Mouse (Mus musculus) heart, embryonic 13.5 days (tissue): Measurements from ENCODE around the gene Maml2. TPM values are rescaled to one million over a fixed set of nuclear protein-coding genes. Genes with fewer than 3 reads are reported as not detected.

Experiments used
- ATAC-seq: fragments of 200-750 bp; cut with Nextera tagmentation; 2 replicates; pipeline ENCODE4 v1.8.0; 2017; ENCODE audit warnings: moderate TSS enrichment; ENCODE audit not compliant: insufficient number of reproducible peaks, low FRiP score, low TSS enrichment; ENCODE audit errors: extremely low read depth
- H3K27ac ChIP-seq: fragments of 300-500 bp; sonication (generic); replicated peaks from 2 replicates; pipeline ENCODE4 v1.5.1; 2015; ENCODE audit warnings: moderate library complexity, mild to moderate bottlenecking, inconsistent platforms
- H3K27me3 ChIP-seq: fragments of 300-500 bp; sonication (generic); replicated peaks from 2 replicates; pipeline ENCODE4 v1.6.1; 2015; ENCODE audit warnings: mild to moderate bottlenecking, inconsistent platforms
- H3K36me3 ChIP-seq: fragments of 300-500 bp; sonication (generic); 2 replicates; pipeline ENCODE4 v1.6.1; 2015; ENCODE audit warnings: mild to moderate bottlenecking, inconsistent platforms
- H3K4me1 ChIP-seq: fragments of 300-500 bp; sonication (generic); 2 replicates; pipeline ENCODE4 v1.6.1; 2015; ENCODE audit warnings: inconsistent platforms
- H3K4me2 ChIP-seq: fragments of 300-500 bp; sonication (generic); 2 replicates; pipeline ENCODE4 v1.6.1; 2015; ENCODE audit warnings: inconsistent platforms, mild to moderate bottlenecking, moderate library complexity
- H3K4me3 ChIP-seq: fragments of 300-500 bp; sonication (generic); 2 replicates; pipeline ENCODE4 v1.5.1; 2015; ENCODE audit warnings: moderate library complexity, mild to moderate bottlenecking, inconsistent platforms
- H3K9ac ChIP-seq: fragments of 300-500 bp; sonication (generic); 2 replicates; pipeline ENCODE4 v1.6.1; 2015; ENCODE audit warnings: inconsistent platforms, mild to moderate bottlenecking, moderate library complexity
- H3K9me3 ChIP-seq: fragments of 300-500 bp; sonication (generic); 2 replicates; pipeline ENCODE4 v1.6.1; 2016; ENCODE audit warnings: inconsistent platforms
- WGBS: fragments of 180-500 bp; shearing (Covaris S2); methylation state at CpG from one replicate; pipeline ENCODE4 v1.1.7; 2015; ENCODE audit warnings: mixed read lengths; 5-methylcytosine and 5-hydroxymethylcytosine counted together
- polyA plus RNA-seq: library from polyadenylated mRNA; unstranded; fragments of >200 nt; fragmentation: Nextera tagmentation; extraction: Ambion mirVana; gene quantifications from 2 replicates; pipeline ENCODE4 v1.2.1, GENCODE M21; 2015

Maml2 gene
- polyA plus RNA-seq, 1 experiment from 2014 or later = 9.5 TPM

- H3K9me3 ChIP-seq = no peaks in the 10 kb centered on the region
- H3K4me2 ChIP-seq = no peak overlapping the region
- no peak overlapping the region for H3K27ac ChIP-seq
- H3K4me3 ChIP-seq = no peak overlapping the region
- no peak for ATAC-seq
- peaks cover 37% of the 10 kb centered on the region for H3K4me1 ChIP-seq
- H3K9ac ChIP-seq = no peak overlapping the region
- no peaks in the 10 kb centered on the region for H3K36me3 ChIP-seq
- no peaks in the 10 kb centered on the region for H3K27me3 ChIP-seq
- WGBS = 83% methylated on average over 19 of the region's 19 CpGs
These were observed 389.4 kb downstream of the Maml2 start for GRCm38 (mm10) chr9:13686977-13687659.

- no peak for ATAC-seq
These were observed 391.2 kb downstream of the Maml2 start for GRCm38 (mm10) chr9:13688997-13689396.

GRCm38 (mm10) chr9:13690321-13690720, 392.6 kb downstream of the Maml2 start:
- no peak for ATAC-seq
- H3K9me3 ChIP-seq = no peaks in the 10 kb centered on the region
- H3K36me3 ChIP-seq = no peaks in the 10 kb centered on the region
- H3K4me1 ChIP-seq = peaks cover 55% of the 10 kb centered on the region
- H3K27ac ChIP-seq = peak overlapping the region; percentile 59
- H3K9ac ChIP-seq = peak overlapping the region; percentile 71
- WGBS = 21% methylated on average over 8 of the region's 8 CpGs
- H3K4me2 ChIP-seq = peak overlapping the region; percentile 62
- peak overlapping the region; percentile 18 for H3K4me3 ChIP-seq
- H3K27me3 ChIP-seq = no peaks in the 10 kb centered on the region

More at GRCm38 (mm10) chr9:13688997-13689396, 391.2 kb downstream of the Maml2 start:
- Histone ChIP-seq H3K4me2 (no peak overlapping the region), H3K27me3 (no peaks in the 10 kb centered on the region), H3K27ac (no peak overlapping the region), H3K36me3 (no peaks in the 10 kb centered on the region), H3K9ac (no peak overlapping the region), H3K4me3 (no peak overlapping the region), H3K4me1 (peaks cover 42% of the 10 kb centered on the region), H3K9me3 (no peaks in the 10 kb centered on the region)
- WGBS = 58% methylated on average over 9 of the region's 9 CpGs

GRCm38 (mm10) chr9:13693693-13694284, 396.0 kb downstream of the Maml2 start:
- 63% methylated on average over 3 of the region's 3 CpGs for WGBS
- no peak overlapping the region for H3K9ac ChIP-seq
- H3K4me2 ChIP-seq = peak overlapping the region; percentile 18
- peak overlapping the region; percentile 61 for H3K27ac ChIP-seq
- peaks cover 46% of the 10 kb centered on the region for H3K4me1 ChIP-seq
- ATAC-seq = no peak
- H3K9me3 ChIP-seq = no peaks in the 10 kb centered on the region
- H3K4me3 ChIP-seq = no peak overlapping the region
- H3K27me3 ChIP-seq = no peaks in the 10 kb centered on the region
- no peaks in the 10 kb centered on the region for H3K36me3 ChIP-seq

GRCm38 (mm10) chr9:13694293-13694692, 396.5 kb downstream of the Maml2 start:
- H3K27me3 ChIP-seq = no peaks in the 10 kb centered on the region
- H3K27ac ChIP-seq = peak overlapping the region; percentile 61
- WGBS = 29% methylated on average over 5 of the region's 5 CpGs
- ATAC-seq = no peak
- H3K4me1 ChIP-seq = peaks cover 43% of the 10 kb centered on the region
- no peaks in the 10 kb centered on the region for H3K36me3 ChIP-seq
- H3K4me2 ChIP-seq = peak overlapping the region; percentile 18
- H3K9ac ChIP-seq = no peak overlapping the region
- H3K4me3 ChIP-seq = no peak overlapping the region
- no peaks in the 10 kb centered on the region for H3K9me3 ChIP-seq

- Histone ChIP-seq H3K27me3 (no peaks in the 10 kb centered on the region), H3K9ac (no peak overlapping the region), H3K27ac (no peak overlapping the region), H3K9me3 (no peaks in the 10 kb centered on the region), H3K36me3 (peaks cover 2% of the 10 kb centered on the region; the same call in 1 of the 2 replicates), H3K4me1 (peaks cover 32% of the 10 kb centered on the region), H3K4me3 (no peak overlapping the region), H3K4me2 (no peak overlapping the region)
- WGBS = 76% methylated on average over 4 of the region's 4 CpGs
- no peak for ATAC-seq
These were observed 399.5 kb downstream of the Maml2 start for GRCm38 (mm10) chr9:13697041-13697811.

- no peak overlapping the region for H3K4me3 ChIP-seq
- peaks cover 5% of the 10 kb centered on the region for H3K36me3 ChIP-seq
- no peaks in the 10 kb centered on the region for H3K9me3 ChIP-seq
- no peak overlapping the region for H3K9ac ChIP-seq
- H3K4me1 ChIP-seq = peaks cover 38% of the 10 kb centered on the region
- no peaks in the 10 kb centered on the region for H3K27me3 ChIP-seq
- H3K27ac ChIP-seq = no peak overlapping the region
- H3K4me2 ChIP-seq = no peak overlapping the region
- 88% methylated on average over 4 of the region's 4 CpGs for WGBS
- ATAC-seq = no peak
These were observed 400.1 kb downstream of the Maml2 start for GRCm38 (mm10) chr9:13697869-13698268.

- Histone ChIP-seq H3K4me1 (peaks cover 45% of the 10 kb centered on the region), H3K9ac (no peak overlapping the region), H3K27ac (no peak overlapping the region), H3K36me3 (peaks cover 13% of the 10 kb centered on the region), H3K4me3 (no peak overlapping the region), H3K9me3 (no peaks in the 10 kb centered on the region), H3K4me2 (no peak overlapping the region), H3K27me3 (no peaks in the 10 kb centered on the region)
- 69% methylated on average over 14 of the region's 14 CpGs for WGBS
- ATAC-seq = no peak
These were observed 401.5 kb downstream of the Maml2 start for GRCm38 (mm10) chr9:13699061-13699780.

- Histone ChIP-seq H3K4me3 (no peak overlapping the region), H3K4me1 (peaks cover 45% of the 10 kb centered on the region), H3K36me3 (peaks cover 17% of the 10 kb centered on the region), H3K9ac (no peak overlapping the region), H3K27me3 (no peaks in the 10 kb centered on the region), H3K9me3 (no peaks in the 10 kb centered on the region), H3K4me2 (no peak overlapping the region), H3K27ac (no peak overlapping the region)
- WGBS = 78% methylated on average over 5 of the region's 5 CpGs
- no peak for ATAC-seq
These were observed 402.0 kb downstream of the Maml2 start for GRCm38 (mm10) chr9:13699781-13700116.

GRCm38 (mm10) chr9:13701773-13702172, 404.0 kb downstream of the Maml2 start:
- 80% methylated on average over 12 of the region's 12 CpGs for WGBS
- H3K4me1 ChIP-seq = peaks cover 35% of the 10 kb centered on the region
- no peak overlapping the region for H3K4me2 ChIP-seq
- no peak for ATAC-seq
- no peak overlapping the region for H3K4me3 ChIP-seq
- no peaks in the 10 kb centered on the region for H3K9me3 ChIP-seq
- H3K36me3 ChIP-seq = peaks cover 36% of the 10 kb centered on the region
- H3K27me3 ChIP-seq = no peaks in the 10 kb centered on the region
- H3K27ac ChIP-seq = no peak overlapping the region
- H3K9ac ChIP-seq = no peak overlapping the region

GRCm38 (mm10) chr9:13703100-13703499, 405.3 kb downstream of the Maml2 start:
- no peak overlapping the region for H3K4me3 ChIP-seq
- peak; percentile 76; the same call in 1 of the 2 replicates for ATAC-seq
- WGBS = 39% methylated on average over 2 of the region's 2 CpGs
- H3K36me3 ChIP-seq = peaks cover 43% of the 10 kb centered on the region
- H3K4me2 ChIP-seq = 0 out of 2 replicates have a peak overlapping the region, but pooled peaks have one; percentile 16
- H3K4me1 ChIP-seq = peaks cover 41% of the 10 kb centered on the region
- H3K27me3 ChIP-seq = no peaks in the 10 kb centered on the region
- no peaks in the 10 kb centered on the region for H3K9me3 ChIP-seq
- H3K9ac ChIP-seq = peak overlapping the region; percentile 25; the same call in 1 of the 2 replicates
- H3K27ac ChIP-seq = peak overlapping the region; percentile 86
